Mouse (Mus musculus) liver, adult 2 months (tissue): ENCODE data around the gene Gm19426.

Source experiments
- CTCF ChIP-seq: fragments of 200-500 bp; IDR thresholded peaks from 2 replicates; pipeline ENCODE4 v1.5.1; 2011; ENCODE audit warnings: low read depth, low read length, control low read depth
- POLR2A ChIP-seq: fragments of 200-500 bp; IDR thresholded peaks from 2 replicates; pipeline ENCODE4 v1.6.1; 2011; ENCODE audit warnings: low read length, control low read depth; ENCODE audit not compliant: insufficient read depth; ENCODE audit errors: extremely low read depth

DNA sequence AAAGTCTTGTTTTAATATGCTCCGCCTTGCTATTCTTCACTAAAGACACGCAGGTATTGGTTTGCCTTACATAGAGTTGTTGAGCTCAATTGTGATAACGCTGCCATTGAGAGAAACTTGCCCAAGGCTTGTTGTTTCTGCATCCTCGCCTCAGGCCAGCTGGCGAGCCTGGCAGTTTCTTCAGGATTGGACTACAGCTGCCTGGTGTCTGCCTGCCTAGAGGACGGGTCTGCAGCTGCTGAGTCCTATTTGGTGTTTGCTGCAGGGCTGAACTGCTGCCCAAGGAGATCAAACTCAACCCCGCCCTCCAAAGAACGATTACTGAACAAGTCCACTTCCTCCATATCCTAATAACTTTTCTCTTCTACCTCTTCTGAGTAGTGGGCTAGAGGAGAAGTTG is 17.3 kb upstream of the Gm19426 start:
- TF ChIP-seq CTCF (no peak), POLR2A (no peak)
